Mouse (Mus musculus): ENCODE measurements around the gene Ube2t. TPM values are rescaled to one million over a fixed set of nuclear protein-coding genes. Genes with fewer than 3 reads are reported as not detected.

The Ube2t gene
- polyA plus RNA-seq, 1 experiment from 2014 or later = 40.6 TPM

GRCm38 (mm10) chr1:134987962-134988341, 25.6 kb downstream of the Ube2t start:
- H3K9me3 ChIP-seq (ENCODE audit: control insufficient read depth, low read length) = no peaks in the 10 kb centered on the region
- H3K4me1 ChIP-seq (ENCODE audit: control insufficient read depth, insufficient read depth, low read length) = peaks cover 8% of the 10 kb centered on the region
- 20% methylated on average over 14 of the region's 14 CpGs for WGBS
- H3K36me3 ChIP-seq (ENCODE audit: control insufficient read depth, insufficient read depth, low read length) = no peaks in the 10 kb centered on the region
- peak overlapping the region; percentile 40 for H3K9ac ChIP-seq (ENCODE audit: low read depth, low read length)
- H3K4me2 ChIP-seq (replicated peaks; ENCODE audit: low read depth, low read length) = peak overlapping the region; percentile 74
- H3K27ac ChIP-seq (ENCODE audit: low read depth, low read length) = no peak overlapping the region
- no peak for ATAC-seq (ENCODE audit: low FRiP score, low TSS enrichment)
- peak overlapping the region; percentile 34 for H3K4me3 ChIP-seq (ENCODE audit: low read length)
- H3K27me3 ChIP-seq (ENCODE audit: control insufficient read depth, insufficient read depth, low read length) = no peaks in the 10 kb centered on the region; the same call in 1 of the 2 replicates

GRCm38 (mm10) chr1:134989372-134989771, 27.0 kb downstream of the Ube2t start:
- no peak for ATAC-seq (ENCODE audit: low FRiP score, low TSS enrichment)
- H3K4me1 ChIP-seq (ENCODE audit: control insufficient read depth, insufficient read depth, low read length) = peaks cover 8% of the 10 kb centered on the region
- H3K4me3 ChIP-seq (ENCODE audit: low read length) = no peak overlapping the region
- no peaks in the 10 kb centered on the region for H3K36me3 ChIP-seq (ENCODE audit: control insufficient read depth, insufficient read depth, low read length)
- no peak overlapping the region for H3K4me2 ChIP-seq (replicated peaks; ENCODE audit: low read depth, low read length)
- no peak overlapping the region for H3K9ac ChIP-seq (ENCODE audit: low read depth, low read length)
- H3K27ac ChIP-seq (ENCODE audit: low read depth, low read length) = no peak overlapping the region
- 8% methylated on average over 7 of the region's 7 CpGs for WGBS
- H3K9me3 ChIP-seq (ENCODE audit: control insufficient read depth, low read length) = no peaks in the 10 kb centered on the region
- H3K27me3 ChIP-seq (ENCODE audit: control insufficient read depth, insufficient read depth, low read length) = no peaks in the 10 kb centered on the region; the same call in 1 of the 2 replicates

GRCm38 (mm10) chr1:134992046-134992645, 29.8 kb downstream of the Ube2t start:
- no peak overlapping the region for H3K27ac ChIP-seq (ENCODE audit: low read depth, low read length)
- no peak overlapping the region for H3K4me3 ChIP-seq (ENCODE audit: low read length)
- no peaks in the 10 kb centered on the region for H3K36me3 ChIP-seq (ENCODE audit: control insufficient read depth, insufficient read depth, low read length)
- no peak overlapping the region for H3K4me2 ChIP-seq (replicated peaks; ENCODE audit: low read depth, low read length)
- ATAC-seq (ENCODE audit: low FRiP score, low TSS enrichment) = peak; percentile 58; the same call in 1 of the 2 replicates
- H3K9me3 ChIP-seq (ENCODE audit: control insufficient read depth, low read length) = no peaks in the 10 kb centered on the region
- 9% methylated on average over 8 of the region's 8 CpGs for WGBS
- H3K27me3 ChIP-seq (ENCODE audit: control insufficient read depth, insufficient read depth, low read length) = peaks cover 6% of the 10 kb centered on the region
- peaks cover 8% of the 10 kb centered on the region for H3K4me1 ChIP-seq (ENCODE audit: control insufficient read depth, insufficient read depth, low read length)
- H3K9ac ChIP-seq (ENCODE audit: low read depth, low read length) = no peak overlapping the region

- WGBS = 86% methylated on average over 3 of the region's 3 CpGs
- no peak overlapping the region for H3K27ac ChIP-seq (ENCODE audit: low read depth, low read length)
- ATAC-seq (ENCODE audit: low FRiP score, low TSS enrichment) = no peak
Observed at GRCm38 (mm10) chr1:134994739-134995138, 32.4 kb downstream of the Ube2t start.

GRCm38 (mm10) chr1:134995437-134995836, 33.1 kb downstream of the Ube2t start:
- Histone ChIP-seq H3K9ac (ENCODE audit: low read depth, low read length) (no peak overlapping the region), H3K4me1 (ENCODE audit: control insufficient read depth, insufficient read depth, low read length) (peaks cover 4% of the 10 kb centered on the region), H3K9me3 (ENCODE audit: control insufficient read depth, low read length) (no peaks in the 10 kb centered on the region), H3K27ac (ENCODE audit: low read depth, low read length) (no peak overlapping the region), H3K27me3 (ENCODE audit: control insufficient read depth, insufficient read depth, low read length) (peaks cover 6% of the 10 kb centered on the region), H3K4me2 (replicated peaks; ENCODE audit: low read depth, low read length) (no peak overlapping the region), H3K36me3 (ENCODE audit: control insufficient read depth, insufficient read depth, low read length) (no peaks in the 10 kb centered on the region), H3K4me3 (ENCODE audit: low read length) (no peak overlapping the region)
- WGBS = 80% methylated on average over 4 of the region's 4 CpGs
- no peak for ATAC-seq (ENCODE audit: low FRiP score, low TSS enrichment)

More at GRCm38 (mm10) chr1:134994739-134995138, 32.4 kb downstream of the Ube2t start:
- Histone ChIP-seq H3K4me3 (ENCODE audit: low read length) (no peak overlapping the region), H3K36me3 (ENCODE audit: control insufficient read depth, insufficient read depth, low read length) (no peaks in the 10 kb centered on the region), H3K9ac (ENCODE audit: low read depth, low read length) (no peak overlapping the region), H3K4me2 (replicated peaks; ENCODE audit: low read depth, low read length) (no peak overlapping the region), H3K9me3 (ENCODE audit: control insufficient read depth, low read length) (no peaks in the 10 kb centered on the region), H3K27me3 (ENCODE audit: control insufficient read depth, insufficient read depth, low read length) (peaks cover 6% of the 10 kb centered on the region), H3K4me1 (ENCODE audit: control insufficient read depth, insufficient read depth, low read length) (peaks cover 4% of the 10 kb centered on the region)

- H3K4me2 ChIP-seq (replicated peaks; ENCODE audit: low read depth, low read length) = no peak overlapping the region
- peaks cover 4% of the 10 kb centered on the region for H3K4me1 ChIP-seq (ENCODE audit: control insufficient read depth, insufficient read depth, low read length)
- WGBS = 44% methylated on average over 1 of the region's 1 CpGs
- no peak for ATAC-seq (ENCODE audit: low FRiP score, low TSS enrichment)
- H3K4me3 ChIP-seq (ENCODE audit: low read length) = no peak overlapping the region
- no peak overlapping the region for H3K27ac ChIP-seq (ENCODE audit: low read depth, low read length)
- H3K36me3 ChIP-seq (ENCODE audit: control insufficient read depth, insufficient read depth, low read length) = no peaks in the 10 kb centered on the region
- H3K9me3 ChIP-seq (ENCODE audit: control insufficient read depth, low read length) = no peaks in the 10 kb centered on the region
- H3K27me3 ChIP-seq (ENCODE audit: control insufficient read depth, insufficient read depth, low read length) = peaks cover 6% of the 10 kb centered on the region
- H3K9ac ChIP-seq (ENCODE audit: low read depth, low read length) = no peak overlapping the region
Observed at GRCm38 (mm10) chr1:134995954-134996353, 33.6 kb downstream of the Ube2t start.

GRCm38 (mm10) chr1:134996471-134996870, 34.1 kb downstream of the Ube2t start:
- peaks cover 4% of the 10 kb centered on the region for H3K4me1 ChIP-seq (ENCODE audit: control insufficient read depth, insufficient read depth, low read length)
- no peaks in the 10 kb centered on the region for H3K9me3 ChIP-seq (ENCODE audit: control insufficient read depth, low read length)
- H3K4me3 ChIP-seq (ENCODE audit: low read length) = no peak overlapping the region
- H3K27ac ChIP-seq (ENCODE audit: low read depth, low read length) = no peak overlapping the region
- 93% methylated on average over 7 of the region's 7 CpGs for WGBS
- peaks cover 6% of the 10 kb centered on the region for H3K27me3 ChIP-seq (ENCODE audit: control insufficient read depth, insufficient read depth, low read length)
- no peaks in the 10 kb centered on the region for H3K36me3 ChIP-seq (ENCODE audit: control insufficient read depth, insufficient read depth, low read length)
- ATAC-seq (ENCODE audit: low FRiP score, low TSS enrichment) = no peak
- H3K4me2 ChIP-seq (replicated peaks; ENCODE audit: low read depth, low read length) = no peak overlapping the region
- H3K9ac ChIP-seq (ENCODE audit: low read depth, low read length) = no peak overlapping the region

GRCm38 (mm10) chr1:134997568-134997967, 35.2 kb downstream of the Ube2t start:
- no peak for ATAC-seq (ENCODE audit: low FRiP score, low TSS enrichment)
- Histone ChIP-seq H3K9ac (ENCODE audit: low read depth, low read length) (no peak overlapping the region), H3K4me1 (ENCODE audit: control insufficient read depth, insufficient read depth, low read length) (no peaks in the 10 kb centered on the region), H3K9me3 (ENCODE audit: control insufficient read depth, low read length) (no peaks in the 10 kb centered on the region), H3K27me3 (ENCODE audit: control insufficient read depth, insufficient read depth, low read length) (peaks cover 6% of the 10 kb centered on the region), H3K4me3 (ENCODE audit: low read length) (no peak overlapping the region), H3K27ac (ENCODE audit: low read depth, low read length) (no peak overlapping the region), H3K36me3 (ENCODE audit: control insufficient read depth, insufficient read depth, low read length) (no peaks in the 10 kb centered on the region), H3K4me2 (replicated peaks; ENCODE audit: low read depth, low read length) (no peak overlapping the region)
- 78% methylated on average over 5 of the region's 5 CpGs for WGBS

GRCm38 (mm10) chr1:134998231-134998630, 35.9 kb downstream of the Ube2t start:
- H3K4me1 ChIP-seq (ENCODE audit: control insufficient read depth, insufficient read depth, low read length) = no peaks in the 10 kb centered on the region
- no peaks in the 10 kb centered on the region for H3K36me3 ChIP-seq (ENCODE audit: control insufficient read depth, insufficient read depth, low read length)
- H3K27me3 ChIP-seq (ENCODE audit: control insufficient read depth, insufficient read depth, low read length) = peaks cover 6% of the 10 kb centered on the region
- H3K9ac ChIP-seq (ENCODE audit: low read depth, low read length) = no peak overlapping the region
- no peak overlapping the region for H3K27ac ChIP-seq (ENCODE audit: low read depth, low read length)
- H3K4me2 ChIP-seq (replicated peaks; ENCODE audit: low read depth, low read length) = no peak overlapping the region
- no peaks in the 10 kb centered on the region for H3K9me3 ChIP-seq (ENCODE audit: control insufficient read depth, low read length)
- 92% methylated on average over 8 of the region's 8 CpGs for WGBS
- no peak for ATAC-seq (ENCODE audit: low FRiP score, low TSS enrichment)
- H3K4me3 ChIP-seq (ENCODE audit: low read length) = no peak overlapping the region
